Mouse (Mus musculus) urinary bladder, postnatal 36 days (tissue): ENCODE measurements around the gene Baiap2l1.

Experiments
- DNase-seq, 2 experiments: peaks; one replicate each; pipeline ENCODE4 v3.0.0; 2022; ENCODE audit warnings: low spot score in 2 of 2, mixed read lengths in 1 of 2

Baiap2l1 gene

GRCm38 (mm10) chr5:144258131-144258611 is 99.7 kb downstream of the Baiap2l1 start:
- DNase-seq, result peak in 1 of 2 experiments; percentile 52

DNA sequence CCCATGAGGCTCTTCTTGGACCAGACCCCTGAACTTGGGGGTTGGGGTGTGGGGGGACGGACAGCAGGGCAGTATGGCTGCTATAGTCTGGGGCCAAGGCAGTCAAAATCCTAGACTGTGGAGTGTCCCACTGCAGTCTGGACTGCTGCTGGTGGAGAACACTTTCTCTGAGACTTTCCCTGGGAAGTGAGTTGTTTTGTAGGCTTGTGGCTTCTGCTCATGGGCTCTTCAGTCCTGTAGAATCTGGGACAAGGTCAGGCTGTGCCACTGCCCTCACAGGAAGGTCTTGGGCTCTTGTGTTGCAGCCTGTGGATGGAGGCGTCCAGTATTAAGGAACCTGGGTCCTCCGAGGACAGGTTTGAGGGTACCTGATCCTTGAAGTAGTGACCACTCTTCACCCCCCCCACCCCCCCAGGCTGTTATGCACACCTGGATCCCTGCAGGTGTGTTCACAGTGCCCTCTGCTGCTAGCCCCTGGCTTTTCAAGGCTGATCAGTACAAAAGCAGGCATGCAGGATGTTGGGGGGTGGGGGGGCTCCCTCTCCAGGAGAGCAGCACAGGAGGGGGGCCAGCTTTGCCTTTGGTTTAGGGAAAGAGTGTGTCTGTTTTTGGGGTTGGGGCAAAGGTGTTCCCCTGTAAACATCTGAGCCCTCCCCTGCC is 100.3 kb downstream of the Baiap2l1 start:
- no peak for DNase-seq

DNA sequence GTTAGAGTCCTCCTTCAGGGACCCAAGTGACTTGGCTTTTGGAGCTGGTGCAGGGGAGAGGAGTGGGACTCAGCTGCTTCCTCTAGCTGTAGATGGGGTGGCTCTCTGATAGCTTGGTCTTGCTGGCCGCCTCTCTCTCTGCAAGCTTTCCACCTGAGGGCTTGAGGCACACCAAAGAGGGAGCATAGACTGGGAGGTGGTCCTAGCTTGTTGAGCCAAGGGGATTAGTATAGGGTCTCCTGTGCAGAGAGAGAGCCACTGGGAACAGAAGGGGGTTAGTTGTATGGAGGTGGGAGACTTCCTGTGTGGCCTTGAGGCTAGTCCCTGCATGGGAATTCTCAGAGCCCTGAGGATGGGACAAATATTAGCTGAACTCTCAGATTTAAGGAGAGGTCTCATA is 101.0 kb downstream of the Baiap2l1 start:
- DNase-seq, result no peak

- DNase-seq, result peak in 1 of 2 experiments; percentile 28
Measured at GRCm38 (mm10) chr5:144256541-144256870, 101.4 kb downstream of the Baiap2l1 start.

DNA sequence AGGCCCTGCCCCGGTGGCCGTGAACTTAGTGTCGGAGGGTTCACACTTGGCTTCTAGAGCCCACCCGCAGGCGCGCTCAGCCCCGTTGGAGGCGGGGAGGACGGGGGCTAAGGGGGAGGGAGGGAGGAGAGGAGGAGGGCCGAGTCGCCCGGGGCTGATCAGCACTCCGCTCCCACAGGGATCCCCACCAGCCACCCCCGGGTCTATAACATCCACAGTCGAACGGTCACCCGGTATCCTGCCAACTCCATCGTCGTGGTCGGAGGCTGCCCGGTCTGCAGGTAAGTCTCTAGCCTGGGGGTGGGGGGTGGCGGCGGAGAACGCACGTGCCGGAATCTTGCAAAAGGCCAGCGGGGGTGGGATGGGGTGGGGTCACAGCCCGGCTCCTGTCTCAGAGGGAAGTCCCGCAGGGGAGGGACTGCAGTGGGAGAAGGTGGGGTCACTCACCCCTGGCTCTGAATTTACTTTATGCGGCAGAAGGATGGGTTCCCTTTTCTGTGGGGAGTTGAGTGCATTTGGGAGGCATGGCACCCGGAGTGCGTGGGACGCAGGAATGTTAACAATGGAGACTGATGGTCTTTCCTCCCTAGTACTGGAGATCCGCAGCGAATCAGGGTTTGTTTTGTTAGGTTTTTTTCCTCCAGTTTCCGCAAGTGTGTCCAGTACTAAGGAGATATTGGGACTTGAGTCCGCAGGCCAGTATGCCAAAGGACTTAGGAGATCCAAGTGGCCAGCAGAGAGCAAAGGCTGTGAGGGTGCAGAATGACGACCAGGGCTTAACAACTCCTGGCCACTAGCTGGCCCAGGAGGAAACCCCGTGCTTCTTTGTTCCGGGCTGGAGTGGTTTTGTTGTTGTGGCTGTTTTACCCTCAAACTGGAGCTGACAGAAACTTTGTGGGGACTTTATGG is 102.0 kb downstream of the Baiap2l1 start:
- DNase-seq, result peak; percentile 49 to 51

GRCm38 (mm10) chr5:144254811-144255631 is 102.9 kb downstream of the Baiap2l1 start:
- DNase-seq, result peak; percentile 76 to 84

GRCm38 (mm10) chr5:144254122-144254810 is 103.6 kb downstream of the Baiap2l1 start:
- peak; percentile 75 to 84 for DNase-seq

DNA sequence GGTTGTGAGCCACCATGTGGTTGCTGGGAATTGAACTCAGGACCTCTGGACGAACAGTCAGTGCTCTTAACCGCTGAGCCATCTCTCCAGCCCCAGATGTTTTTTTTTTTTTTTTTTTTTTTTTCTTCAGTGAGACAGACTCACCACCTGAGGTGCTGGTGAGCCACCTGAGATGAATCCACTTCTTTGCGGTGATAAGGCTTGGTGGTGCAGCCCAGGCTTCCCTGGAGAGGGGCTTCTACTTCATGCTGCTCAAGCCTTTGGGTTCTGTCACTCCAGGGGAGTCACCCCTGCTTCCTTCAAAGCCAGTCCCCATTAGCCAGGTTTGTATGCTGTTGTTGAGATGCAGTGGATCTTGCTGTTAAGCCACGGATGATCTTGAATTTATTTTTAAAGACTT is 104.7 kb downstream of the Baiap2l1 start:
- no peak for DNase-seq

DNA sequence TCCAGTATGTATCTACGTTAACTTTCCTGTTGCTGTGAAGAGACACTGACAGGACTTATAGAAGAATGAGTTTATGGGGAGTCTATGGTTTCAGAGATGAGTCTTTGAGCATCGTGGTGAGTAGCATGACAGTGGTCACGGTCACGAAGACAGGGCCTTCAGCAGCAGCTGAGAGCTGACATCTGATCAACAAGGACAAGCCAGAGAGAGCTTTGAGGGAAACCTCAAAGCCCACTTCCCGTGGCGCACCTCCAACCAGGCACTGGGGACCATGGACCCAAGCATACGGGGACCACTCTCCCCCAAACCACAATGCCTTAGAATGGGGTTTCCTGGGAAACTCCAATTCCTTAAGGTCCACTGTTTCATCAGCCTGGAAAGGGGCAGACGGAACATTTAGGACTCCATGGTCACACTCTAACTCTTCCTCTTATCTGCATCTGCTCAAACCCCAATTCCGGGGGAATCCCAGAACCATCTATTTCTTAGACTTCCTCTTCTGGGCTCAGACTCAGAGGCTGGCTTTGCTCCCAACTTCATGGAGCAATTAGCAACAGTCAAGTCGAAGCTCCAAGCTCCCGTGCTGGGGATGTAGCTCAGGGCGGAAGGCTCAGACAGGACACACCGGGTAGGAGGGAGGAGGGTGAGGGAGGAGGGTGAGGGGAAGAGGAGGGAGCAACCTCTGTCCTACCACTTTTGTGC is 105.9 kb downstream of the Baiap2l1 start:
- DNase-seq, result no peak

- DNase-seq, result no peak
Measured at GRCm38 (mm10) chr5:144249871-144250270, 108.0 kb downstream of the Baiap2l1 start.

GRCm38 (mm10) chr5:144247906-144248585 is 109.9 kb downstream of the Baiap2l1 start:
- peak; percentile 29 to 48 for DNase-seq

DNA sequence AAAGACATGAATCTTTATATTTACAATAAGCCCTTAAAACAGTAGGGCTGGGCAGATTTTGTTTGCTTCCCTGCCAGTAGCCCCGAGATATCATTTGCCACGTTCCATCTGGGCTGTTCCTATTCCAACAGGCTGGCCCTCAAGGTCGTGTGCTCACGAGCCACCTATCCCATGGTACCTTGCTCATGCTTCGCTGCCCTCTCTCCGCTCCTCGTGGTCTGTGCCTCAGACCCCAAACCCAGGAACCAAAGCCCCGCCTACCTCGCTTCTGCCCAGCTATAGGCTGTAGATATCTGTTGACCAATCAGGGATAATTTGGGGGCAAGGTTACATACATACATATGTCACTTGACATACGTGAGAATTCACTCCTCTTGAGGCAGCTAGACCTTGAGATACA is 110.6 kb downstream of the Baiap2l1 start:
- no peak for DNase-seq

DNA sequence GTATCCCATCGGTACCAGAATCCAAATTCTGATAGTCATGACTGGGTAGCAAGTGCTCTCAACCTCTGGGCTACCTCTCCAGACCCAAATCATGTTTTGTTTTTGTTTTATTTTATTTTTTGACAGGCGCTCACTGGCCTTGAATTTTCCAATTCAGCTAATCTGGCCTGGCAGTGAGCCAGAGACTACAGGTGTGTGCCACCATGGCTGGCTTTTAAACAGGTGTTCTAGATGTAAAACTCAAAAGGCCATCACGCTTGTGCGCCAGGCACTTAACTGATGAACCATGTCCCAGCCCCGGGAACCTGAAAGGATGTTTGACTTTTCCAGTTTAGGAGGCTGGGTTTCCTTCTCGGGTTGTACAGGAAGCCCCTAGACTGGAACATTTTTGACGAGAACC is 111.2 kb downstream of the Baiap2l1 start:
- DNase-seq, result no peak

- no peak for DNase-seq
Measured at GRCm38 (mm10) chr5:144245592-144245991, 112.3 kb downstream of the Baiap2l1 start.

DNA sequence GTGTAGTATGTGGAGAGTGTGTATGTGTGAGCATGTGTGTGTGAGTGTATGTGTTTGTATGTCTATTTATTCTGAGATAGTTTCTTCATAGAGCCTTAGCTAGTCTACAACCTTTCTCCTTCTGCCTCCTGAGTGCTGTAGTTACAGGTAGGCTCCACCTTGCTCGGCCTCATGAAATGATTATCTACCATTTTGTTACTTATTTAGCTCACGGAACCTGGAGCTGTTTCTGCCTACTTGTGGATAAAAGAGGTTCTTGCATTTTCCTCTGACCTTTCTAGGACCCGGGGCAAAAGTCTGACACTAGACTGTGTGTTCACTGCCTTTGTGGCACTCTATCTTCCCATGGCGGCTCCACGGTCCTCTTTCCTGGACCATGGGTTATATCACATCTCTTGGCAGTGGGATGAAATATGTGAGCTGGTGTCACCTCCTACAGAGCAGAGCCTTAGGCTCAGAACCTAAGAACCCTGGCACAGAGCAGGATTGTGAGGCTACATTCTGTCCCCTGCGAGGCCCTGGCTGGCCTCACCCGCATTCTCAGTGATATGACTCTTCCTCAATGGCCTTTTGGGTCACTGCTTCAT is 113.9 kb downstream of the Baiap2l1 start, which contains the start of gene Bri3:
Bri3 (plus strand) TSS at position 537 of the 587 bp plus-strand sequence.
- no peak for DNase-seq

GRCm38 (mm10) chr5:144238969-144239368 is 118.9 kb downstream of the Baiap2l1 start:
- DNase-seq, result no peak

GRCm38 (mm10) chr5:144234714-144235113 is 123.2 kb downstream of the Baiap2l1 start:
- no peak for DNase-seq

DNA sequence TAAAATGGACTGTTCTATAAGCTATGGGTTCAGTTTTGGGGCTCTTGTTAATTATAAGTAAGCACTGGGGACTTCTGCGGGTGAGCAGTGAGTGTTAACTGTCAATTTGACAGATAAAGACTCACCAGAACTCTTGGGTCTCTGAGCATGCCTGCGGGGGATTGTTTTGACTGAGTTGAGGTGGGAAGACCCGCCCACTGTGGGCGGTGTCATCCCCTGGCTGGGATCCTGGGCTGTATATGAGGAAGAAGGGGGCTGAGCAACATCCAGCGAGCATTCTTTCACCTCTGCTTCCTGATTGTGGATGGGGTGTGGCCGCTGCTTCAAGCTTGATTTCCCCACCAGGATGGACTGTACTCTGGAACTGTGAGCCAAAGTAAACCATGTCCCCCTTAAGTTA is 123.7 kb downstream of the Baiap2l1 start:
- DNase-seq, result no peak

DNA sequence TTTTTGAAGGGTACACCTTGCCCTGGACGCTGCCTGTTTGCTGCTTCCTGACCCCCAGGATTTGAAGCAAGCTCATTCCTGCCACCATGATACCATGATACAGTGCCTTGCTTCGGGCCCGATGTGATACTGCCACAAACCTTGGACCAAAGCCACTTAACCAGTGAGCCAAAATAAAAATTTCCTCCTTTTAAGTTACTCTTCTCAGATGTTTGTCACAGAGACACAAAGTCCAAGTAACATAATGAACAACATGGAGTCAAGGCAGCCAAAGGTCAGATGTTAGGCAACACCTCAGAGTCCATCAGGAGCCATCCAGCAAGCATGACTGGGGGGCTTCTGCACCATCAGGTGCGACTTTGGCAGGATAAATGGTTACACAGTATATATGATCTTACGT is 125.4 kb downstream of the Baiap2l1 start:
- no peak for DNase-seq

DNA sequence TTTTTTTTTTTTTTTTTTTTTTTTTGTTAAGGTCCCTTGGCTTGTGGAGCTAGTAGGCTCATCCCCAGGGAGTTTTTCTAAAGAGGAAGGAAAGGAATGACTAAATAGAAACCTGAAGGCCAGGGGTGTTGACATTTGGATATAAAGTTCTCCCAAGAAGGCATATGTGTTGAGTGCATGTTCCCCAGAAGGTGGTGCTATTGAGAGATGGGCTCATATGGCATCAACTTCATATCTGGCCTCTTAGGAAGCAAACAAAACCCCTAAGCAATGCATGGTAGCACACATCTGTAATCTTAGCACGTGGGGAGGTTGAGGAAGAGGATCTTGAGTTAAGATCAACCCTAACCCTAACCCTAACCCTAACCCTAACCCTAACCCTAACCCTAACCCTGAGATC is 126.5 kb downstream of the Baiap2l1 start:
- no peak for DNase-seq
